Mouse (Mus musculus) intestine, postnatal 0 days (tissue): ENCODE measurements around the gene Dcaf7. TPM values are rescaled to one million over a fixed set of nuclear protein-coding genes. Genes with fewer than 3 reads are reported as not detected.
"Not testable (repeated sequence)": the region's sequence is repeated elsewhere in the genome, so short reads cannot be mapped to it uniquely, and the experiment has no call there.

Experiments used
- ATAC-seq: fragments of 200-750 bp; cut with Nextera tagmentation; 2 replicates; pipeline ENCODE4 v1.8.0; 2017; ENCODE audit warnings: mild to moderate bottlenecking, moderate TSS enrichment, moderate library complexity
- H3K27ac ChIP-seq: fragments of 300-500 bp; sonication (generic); 2 replicates; pipeline ENCODE4 v1.5.1; 2014; ENCODE audit warnings: mild to moderate bottlenecking, low read depth, low read length, moderate library complexity
- H3K27me3 ChIP-seq: fragments of 300-500 bp; sonication (generic); replicated peaks from 2 replicates; pipeline ENCODE4 v1.6.1; 2014; ENCODE audit warnings: low read length, mixed read lengths; ENCODE audit not compliant: control insufficient read depth, insufficient read depth
- H3K36me3 ChIP-seq: fragments of 300-500 bp; sonication (generic); 2 replicates; pipeline ENCODE4 v1.6.1; 2014; ENCODE audit warnings: mild to moderate bottlenecking, moderate library complexity; ENCODE audit not compliant: control insufficient read depth, insufficient read depth
- H3K4me1 ChIP-seq: fragments of 300-500 bp; sonication (generic); replicated peaks from 2 replicates; pipeline ENCODE4 v1.6.1; 2014; ENCODE audit warnings: antibody characterized with exemption, low read length, mixed read lengths; ENCODE audit not compliant: control insufficient read depth, insufficient read depth
- H3K4me2 ChIP-seq: fragments of 300-500 bp; sonication (generic); replicated peaks from 2 replicates; pipeline ENCODE4 v1.6.1; 2014; ENCODE audit warnings: low read depth, mild to moderate bottlenecking, moderate library complexity
- H3K4me3 ChIP-seq: fragments of 300-500 bp; sonication (generic); 2 replicates; pipeline ENCODE4 v1.5.1; 2014; ENCODE audit warnings: low read depth, low read length
- H3K9ac ChIP-seq: fragments of 300-500 bp; sonication (generic); 2 replicates; pipeline ENCODE4 v1.6.1; 2014; ENCODE audit warnings: mild to moderate bottlenecking, low read depth, low read length
- H3K9me3 ChIP-seq: fragments of 300-500 bp; sonication (generic); 2 replicates; pipeline ENCODE4 v1.6.1; 2016; ENCODE audit warnings: mixed run types; ENCODE audit not compliant: control insufficient read depth
- CTCF ChIP-seq: sonication (generic); IDR thresholded peaks from 2 replicates; pipeline ENCODE4 v1.5.1; 2016; ENCODE audit warnings: low read depth, mild to moderate bottlenecking, control low read depth, antibody characterized with exemption, moderate library complexity
- WGBS: fragments of 180-500 bp; shearing (Covaris S2); extraction: QIAGEN DNeasy Blood & Tissue Kit; methylation state at CpG from one replicate; pipeline ENCODE4 v1.1.7; 2014; 5-methylcytosine and 5-hydroxymethylcytosine counted together
- polyA plus RNA-seq: library from polyadenylated mRNA; unstranded; fragments of >200 nt; fragmentation: Nextera tagmentation; extraction: Ambion mirVana; gene quantifications from 2 replicates; pipeline ENCODE4 v1.2.1, GENCODE M21; 2015

The Dcaf7 gene
- polyA plus RNA-seq, 1 experiment from 2014 or later = 31.3 TPM

GRCm38 (mm10) chr11:106016440-106016839 lies 20.2 kb upstream of the Dcaf7 start:
- no peak overlapping the region for H3K9ac ChIP-seq
- H3K27me3 ChIP-seq = 0 out of 2 replicates have a peak, but pooled peaks cover 9% of the 10 kb centered on the region
- no peaks in the 10 kb centered on the region for H3K36me3 ChIP-seq
- H3K4me3 ChIP-seq = no peak overlapping the region
- H3K27ac ChIP-seq = no peak overlapping the region
- 66% methylated on average over 5 of the region's 5 CpGs for WGBS
- no peak for ATAC-seq
- TF ChIP-seq CTCF = no peak
- no peaks in the 10 kb centered on the region for H3K9me3 ChIP-seq
- no peaks in the 10 kb centered on the region for H3K4me1 ChIP-seq
- no peak overlapping the region for H3K4me2 ChIP-seq

GRCm38 (mm10) chr11:106020051-106020763 lies 16.5 kb upstream of the Dcaf7 start:
- Histone ChIP-seq H3K9me3 (no peaks in the 10 kb centered on the region), H3K27ac (no peak overlapping the region), H3K9ac (no peak overlapping the region), H3K4me3 (peak overlapping the region; percentile 22), H3K36me3 (no peaks in the 10 kb centered on the region), H3K4me1 (no peaks in the 10 kb centered on the region), H3K27me3 (0 out of 2 replicates have a peak, but pooled peaks cover 9% of the 10 kb centered on the region), H3K4me2 (peak overlapping the region; percentile 65)
- WGBS = 2% methylated on average over 49 of the region's 50 CpGs
- no peak for ATAC-seq
- TF ChIP-seq CTCF = no peak

- Histone ChIP-seq H3K36me3 (no peaks in the 10 kb centered on the region), H3K27ac (no peak overlapping the region), H3K9ac (no peak overlapping the region), H3K27me3 (no peaks in the 10 kb centered on the region), H3K4me3 (no peak overlapping the region), H3K9me3 (no peaks in the 10 kb centered on the region), H3K4me2 (no peak overlapping the region), H3K4me1 (no peaks in the 10 kb centered on the region)
- no peak for TF ChIP-seq CTCF
- WGBS = 50% methylated on average over 3 of the region's 3 CpGs
- ATAC-seq = no peak
Measured at GRCm38 (mm10) chr11:106025774-106026173, 10.9 kb upstream of the Dcaf7 start.

GRCm38 (mm10) chr11:106026465-106027151 lies 10.1 kb upstream of the Dcaf7 start:
- Histone ChIP-seq H3K4me3 (no peak overlapping the region), H3K27me3 (no peaks in the 10 kb centered on the region), H3K9me3 (no peaks in the 10 kb centered on the region), H3K36me3 (no peaks in the 10 kb centered on the region), H3K4me1 (no peaks in the 10 kb centered on the region), H3K27ac (no peak overlapping the region), H3K9ac (no peak overlapping the region), H3K4me2 (no peak overlapping the region)
- ATAC-seq = peak; percentile 36; the same call in 1 of the 2 replicates
- peak; percentile 84 for TF ChIP-seq CTCF
- 35% methylated on average over 10 of the region's 11 CpGs for WGBS

- no peak overlapping the region for H3K4me3 ChIP-seq
- no peaks in the 10 kb centered on the region for H3K4me1 ChIP-seq
- no peak for TF ChIP-seq CTCF
- no peaks in the 10 kb centered on the region for H3K9me3 ChIP-seq
- H3K27me3 ChIP-seq = no peaks in the 10 kb centered on the region
- no peak overlapping the region for H3K9ac ChIP-seq
- H3K27ac ChIP-seq = no peak overlapping the region
- no peak overlapping the region for H3K4me2 ChIP-seq
- H3K36me3 ChIP-seq = no peaks in the 10 kb centered on the region
- 89% methylated on average over 5 of the region's 5 CpGs for WGBS
- no peak for ATAC-seq
Measured at GRCm38 (mm10) chr11:106027607-106028006, 9.1 kb upstream of the Dcaf7 start.

- not testable (repeated sequence) for H3K27ac ChIP-seq, H3K4me1 ChIP-seq, H3K4me3 ChIP-seq, H3K4me2 ChIP-seq, H3K27me3 ChIP-seq, ATAC-seq, H3K9me3 ChIP-seq, H3K36me3 ChIP-seq, H3K9ac ChIP-seq
- 20% methylated on average over 4 of the region's 25 CpGs for WGBS
Measured at GRCm38 (mm10) chr11:106032074-106032473, 4.6 kb upstream of the Dcaf7 start.
